Mouse (Mus musculus) limb, embryonic 13.5 days (tissue): ENCODE data around the gene Tmem145. TPM values are rescaled to one million over a fixed set of nuclear protein-coding genes. Genes with fewer than 3 reads are reported as not detected.
A peak's percentile ranks its signal among the peaks of the same experiment; 100 is the strongest.

ENCODE experiments used
- ATAC-seq: fragments of 200-750 bp; cut with Nextera tagmentation; 2 replicates; pipeline ENCODE4 v1.8.0; 2017; ENCODE audit warnings: low read depth, moderate number of reproducible peaks, moderate TSS enrichment; ENCODE audit not compliant: low FRiP score
- H3K27ac ChIP-seq: fragments of 300-500 bp; sonication (generic); 2 replicates; pipeline ENCODE4 v1.5.1; 2015; ENCODE audit warnings: inconsistent platforms, mild to moderate bottlenecking, moderate library complexity
- H3K27me3 ChIP-seq: fragments of 300-500 bp; sonication (generic); 2 replicates; pipeline ENCODE4 v1.6.1; 2015; ENCODE audit warnings: mild to moderate bottlenecking, inconsistent platforms
- H3K36me3 ChIP-seq: fragments of 300-500 bp; sonication (generic); 2 replicates; pipeline ENCODE4 v1.6.1; 2015; ENCODE audit warnings: inconsistent platforms, mild to moderate bottlenecking, moderate library complexity
- H3K4me1 ChIP-seq: fragments of 300-500 bp; sonication (generic); 2 replicates; pipeline ENCODE4 v1.6.1; 2015; ENCODE audit warnings: inconsistent platforms
- H3K4me2 ChIP-seq: fragments of 300-500 bp; sonication (generic); replicated peaks from 2 replicates; pipeline ENCODE4 v1.6.1; 2015; ENCODE audit warnings: inconsistent platforms, mild to moderate bottlenecking, moderate library complexity
- H3K4me3 ChIP-seq: fragments of 300-500 bp; sonication (generic); 2 replicates; pipeline ENCODE4 v1.5.1; 2015; ENCODE audit warnings: moderate library complexity, mild to moderate bottlenecking, inconsistent platforms
- H3K9ac ChIP-seq: fragments of 300-500 bp; sonication (generic); 2 replicates; pipeline ENCODE4 v1.6.1; 2015; ENCODE audit warnings: mild to moderate bottlenecking, inconsistent platforms
- H3K9me3 ChIP-seq: fragments of 300-500 bp; sonication (generic); 2 replicates; pipeline ENCODE4 v1.6.1; 2016; ENCODE audit warnings: inconsistent platforms
- WGBS: fragments of 180-500 bp; shearing (Covaris S2); methylation state at CpG from one replicate; pipeline ENCODE4 v1.1.7; 2015; 5-methylcytosine and 5-hydroxymethylcytosine counted together
- polyA plus RNA-seq: library from polyadenylated mRNA; unstranded; fragments of >200 nt; fragmentation: Nextera tagmentation; extraction: Ambion mirVana; gene quantifications from 2 replicates; pipeline ENCODE4 v1.2.1, GENCODE M21; 2015

The Tmem145 gene
- polyA plus RNA-seq, 1 experiment from 2014 or later = 1.5 TPM

- Histone ChIP-seq H3K9me3 (no peaks in the 10 kb centered on the region), H3K27ac (no peak overlapping the region), H3K4me1 (peaks cover 52% of the 10 kb centered on the region), H3K27me3 (no peaks in the 10 kb centered on the region), H3K4me3 (no peak overlapping the region), H3K9ac (peak overlapping the region; percentile 13; the same call in 1 of the 2 replicates), H3K4me2 (no peak overlapping the region), H3K36me3 (peaks cover 44% of the 10 kb centered on the region)
- ATAC-seq = no peak
- WGBS = 88% methylated on average over 35 of the region's 35 CpGs
These were observed 35.0 kb upstream of the Tmem145 start for GRCm38 (mm10) chr7:25270652-25271633.

GRCm38 (mm10) chr7:25271651-25272444, 34.1 kb upstream of the Tmem145 start:
- no peak overlapping the region for H3K9ac ChIP-seq
- no peak overlapping the region for H3K27ac ChIP-seq
- no peaks in the 10 kb centered on the region for H3K9me3 ChIP-seq
- 83% methylated on average over 30 of the region's 30 CpGs for WGBS
- no peaks in the 10 kb centered on the region for H3K27me3 ChIP-seq
- no peak overlapping the region for H3K4me2 ChIP-seq
- ATAC-seq = no peak
- H3K4me3 ChIP-seq = no peak overlapping the region
- peaks cover 56% of the 10 kb centered on the region for H3K4me1 ChIP-seq
- H3K36me3 ChIP-seq = peaks cover 44% of the 10 kb centered on the region

GRCm38 (mm10) chr7:25272445-25273258, 33.3 kb upstream of the Tmem145 start:
- ATAC-seq = no peak
- H3K36me3 ChIP-seq = peaks cover 44% of the 10 kb centered on the region
- no peak overlapping the region for H3K9ac ChIP-seq
- no peaks in the 10 kb centered on the region for H3K9me3 ChIP-seq
- H3K4me1 ChIP-seq = peaks cover 61% of the 10 kb centered on the region
- H3K4me2 ChIP-seq = no peak overlapping the region
- no peak overlapping the region for H3K27ac ChIP-seq
- H3K4me3 ChIP-seq = no peak overlapping the region
- WGBS = 83% methylated on average over 38 of the region's 38 CpGs
- no peaks in the 10 kb centered on the region for H3K27me3 ChIP-seq

- Histone ChIP-seq H3K27ac (peak overlapping the region; percentile 58; the same call in 1 of the 2 replicates), H3K36me3 (peaks cover 44% of the 10 kb centered on the region), H3K4me3 (no peak overlapping the region), H3K4me2 (0 out of 2 replicates have a peak overlapping the region, but pooled peaks have one; percentile 23), H3K4me1 (peaks cover 65% of the 10 kb centered on the region), H3K9ac (no peak overlapping the region; the same call in 1 of the 2 replicates), H3K9me3 (no peaks in the 10 kb centered on the region), H3K27me3 (no peaks in the 10 kb centered on the region)
- 89% methylated on average over 22 of the region's 22 CpGs for WGBS
- ATAC-seq = no peak
These were observed 32.4 kb upstream of the Tmem145 start for GRCm38 (mm10) chr7:25273259-25274241.

- Histone ChIP-seq H3K27ac (peak overlapping the region; percentile 58; the same call in 1 of the 2 replicates), H3K4me2 (peak overlapping the region; percentile 9; the same call in 1 of the 2 replicates), H3K9me3 (no peaks in the 10 kb centered on the region), H3K4me3 (no peak overlapping the region), H3K9ac (no peak overlapping the region; the same call in none of the 2 replicates), H3K36me3 (peaks cover 44% of the 10 kb centered on the region), H3K4me1 (peaks cover 56% of the 10 kb centered on the region), H3K27me3 (no peaks in the 10 kb centered on the region)
- no peak for ATAC-seq
- WGBS = 48% methylated on average over 5 of the region's 5 CpGs
These were observed 31.3 kb upstream of the Tmem145 start for GRCm38 (mm10) chr7:25274571-25274970.

DNA sequence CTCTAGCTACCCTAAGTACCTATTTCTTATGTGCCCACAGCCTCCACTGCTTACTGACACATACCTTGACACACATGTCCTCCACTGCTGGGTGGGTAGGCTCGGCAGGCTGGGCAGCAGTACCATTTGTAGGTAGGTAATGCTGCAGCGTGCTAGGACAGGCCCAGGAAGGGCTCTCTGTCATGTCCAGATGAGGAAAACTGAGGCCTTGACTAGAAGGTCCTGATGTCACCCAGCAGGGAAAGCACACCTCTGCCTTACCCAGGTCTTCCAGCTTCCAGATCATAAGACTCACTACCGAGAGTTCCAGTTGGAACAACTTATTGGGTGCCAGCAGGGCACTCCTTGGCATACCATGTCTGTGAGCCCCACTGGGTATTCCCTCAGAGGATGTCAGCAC, 30.9 kb upstream of the Tmem145 start:
- Histone ChIP-seq H3K4me3 (no peak overlapping the region), H3K9ac (peak overlapping the region; percentile 26), H3K4me2 (peak overlapping the region; percentile 9; the same call in 1 of the 2 replicates), H3K27ac (peak overlapping the region; percentile 58; the same call in 1 of the 2 replicates), H3K27me3 (no peaks in the 10 kb centered on the region), H3K4me1 (peaks cover 55% of the 10 kb centered on the region), H3K9me3 (no peaks in the 10 kb centered on the region), H3K36me3 (peaks cover 44% of the 10 kb centered on the region)
- WGBS = 80% methylated on average over 3 of the region's 3 CpGs
- ATAC-seq = no peak

- peak overlapping the region; percentile 100; the same call in 1 of the 2 replicates for H3K27ac ChIP-seq
- H3K27me3 ChIP-seq = no peaks in the 10 kb centered on the region
- H3K4me3 ChIP-seq = no peak overlapping the region
- H3K9me3 ChIP-seq = no peaks in the 10 kb centered on the region
- H3K9ac ChIP-seq = peak overlapping the region; percentile 53
- H3K36me3 ChIP-seq = peaks cover 43% of the 10 kb centered on the region
- ATAC-seq = no peak
- H3K4me2 ChIP-seq = peak overlapping the region; percentile 25
- WGBS = 35% methylated on average over 9 of the region's 9 CpGs
- H3K4me1 ChIP-seq = peaks cover 59% of the 10 kb centered on the region
These were observed 30.2 kb upstream of the Tmem145 start for GRCm38 (mm10) chr7:25275555-25276298.

DNA sequence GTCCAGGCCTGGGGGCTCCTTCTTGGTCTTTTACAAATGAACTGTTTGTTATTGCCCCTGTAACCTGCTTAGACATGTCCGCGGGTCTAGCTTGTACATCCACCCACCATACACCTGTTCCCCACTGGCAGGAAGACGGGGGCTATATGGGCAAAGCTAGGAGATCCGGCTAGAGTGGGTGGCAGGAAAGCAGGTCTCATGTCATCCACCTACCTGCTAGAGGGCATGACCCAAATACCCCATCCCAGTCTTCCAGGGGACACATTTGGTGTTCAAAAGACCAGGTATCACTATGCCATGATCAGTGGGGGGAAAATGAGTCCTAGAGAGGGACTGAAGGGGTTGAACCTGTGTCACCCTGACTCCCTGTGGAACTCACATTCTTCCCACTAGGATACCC, 28.5 kb upstream of the Tmem145 start:
- Histone ChIP-seq H3K4me1 (peaks cover 69% of the 10 kb centered on the region), H3K4me3 (peak overlapping the region; percentile 85), H3K9ac (peak overlapping the region; percentile 70), H3K4me2 (peak overlapping the region; percentile 82), H3K9me3 (no peaks in the 10 kb centered on the region), H3K27ac (peak overlapping the region; percentile 100), H3K27me3 (no peaks in the 10 kb centered on the region), H3K36me3 (peaks cover 27% of the 10 kb centered on the region)
- WGBS = 78% methylated on average over 4 of the region's 4 CpGs
- no peak for ATAC-seq

DNA sequence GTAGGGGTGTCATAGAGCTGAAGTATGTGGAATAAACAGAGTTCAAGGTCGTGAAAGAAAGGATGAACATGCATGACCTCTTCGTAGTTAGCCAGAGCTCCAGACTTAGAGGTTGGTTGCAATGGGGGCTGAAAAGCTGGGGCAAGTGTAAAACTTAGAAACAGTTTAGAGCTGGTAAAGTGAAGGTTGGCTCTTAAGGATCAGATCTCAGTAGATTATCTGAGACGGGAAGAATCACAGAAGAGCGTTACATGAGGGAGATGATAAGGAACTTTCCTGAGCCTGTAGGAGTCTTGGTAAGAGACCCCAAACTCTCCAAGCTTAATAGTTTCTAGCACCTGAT, 27.9 kb upstream of the Tmem145 start:
- H3K27me3 ChIP-seq = no peaks in the 10 kb centered on the region
- peaks cover 69% of the 10 kb centered on the region for H3K4me1 ChIP-seq
- H3K4me3 ChIP-seq = peak overlapping the region; percentile 85
- no peak for ATAC-seq
- H3K36me3 ChIP-seq = peaks cover 21% of the 10 kb centered on the region
- no peaks in the 10 kb centered on the region for H3K9me3 ChIP-seq
- peak overlapping the region; percentile 100 for H3K27ac ChIP-seq
- peak overlapping the region; percentile 70 for H3K9ac ChIP-seq
- WGBS = 11% methylated on average over 4 of the region's 4 CpGs
- peak overlapping the region; percentile 82 for H3K4me2 ChIP-seq
